Mouse (Mus musculus) cerebellum, adult 11 months (tissue): ENCODE measurements around the gene Scand1.

ENCODE experiments used
- DNase-seq: peaks from one replicate; pipeline ENCODE4 v3.0.0; 2022

Scand1 gene

DNA sequence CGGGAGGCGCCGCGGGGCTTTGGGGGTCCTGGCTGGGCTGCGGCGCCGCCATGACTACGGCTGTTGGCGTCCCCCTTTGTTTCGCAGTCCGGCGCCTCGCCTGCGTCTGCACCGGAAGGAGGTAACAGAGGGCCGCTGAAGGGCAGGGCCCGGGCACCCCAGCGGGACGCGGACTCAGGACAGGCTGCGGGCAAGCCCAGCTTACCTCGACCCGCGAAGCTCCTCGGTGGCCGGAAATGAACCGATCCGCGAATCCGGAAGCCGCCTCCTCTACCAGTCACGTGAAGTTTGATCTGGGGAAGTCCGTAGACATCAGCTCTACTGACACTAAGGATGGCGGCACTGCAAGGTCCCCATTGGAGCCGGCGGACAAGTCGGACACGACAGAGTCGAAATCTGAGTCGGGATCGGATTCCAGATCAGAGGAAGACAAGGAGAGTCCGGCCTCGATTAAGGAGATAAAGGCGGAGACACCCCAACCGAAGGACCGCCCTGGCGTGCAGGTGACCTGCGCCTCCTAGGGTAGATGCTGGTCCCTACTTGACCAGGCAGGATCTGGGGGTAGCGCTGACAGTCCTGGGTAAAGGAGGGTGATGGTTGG, at the start of gene Scand1, which contains the start of gene Cnbd2:
TSS of gene Scand1 (minus strand) at position 408 of the 601 bp plus-strand sequence.
TSS of gene Cnbd2 (plus strand) at position 3 of the 601 bp plus-strand sequence.
- peak; percentile 76 for DNase-seq

DNA sequence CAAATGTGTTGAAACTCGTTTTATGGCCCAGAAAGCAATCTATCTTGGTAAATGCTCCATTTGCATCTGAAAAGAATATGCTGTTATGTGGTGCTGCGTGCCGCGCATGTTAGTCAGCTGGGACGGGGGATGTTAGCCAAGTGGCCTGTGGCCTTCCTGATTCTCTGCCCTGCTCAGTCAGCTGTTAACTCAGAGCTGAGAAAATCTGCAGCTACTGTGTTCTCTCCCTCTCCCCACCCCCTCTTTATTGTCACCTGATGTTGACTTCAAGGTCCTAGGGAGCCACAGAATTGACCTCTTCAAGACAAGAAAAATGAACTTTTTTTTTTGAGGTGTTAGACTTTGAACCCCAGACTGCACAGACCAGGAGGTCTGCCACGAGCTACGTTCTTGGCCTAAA, 43.5 kb upstream of the Scand1 start:
- no peak for DNase-seq

DNA sequence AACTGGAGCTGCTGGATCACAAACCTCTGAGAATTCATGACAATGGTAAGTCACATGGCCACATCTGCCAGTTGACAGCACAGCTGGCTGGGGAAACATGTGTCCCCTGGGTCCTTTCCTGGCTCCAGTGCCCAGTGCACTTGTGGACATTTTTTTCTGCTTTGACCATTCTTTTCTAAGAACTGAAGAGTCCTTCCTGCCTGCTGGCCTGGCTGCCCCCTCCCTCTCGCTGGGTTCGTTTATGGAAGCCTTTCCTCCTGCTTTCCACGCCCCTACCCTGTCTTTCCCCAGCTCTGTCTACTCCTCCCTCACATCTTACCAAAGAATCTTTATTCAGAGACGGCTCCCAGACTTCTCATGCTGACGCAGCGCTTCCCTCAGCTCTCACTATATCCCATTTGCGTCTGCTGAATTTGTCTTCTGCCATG, 40.8 kb upstream of the Scand1 start:
- DNase-seq, result no peak

DNA sequence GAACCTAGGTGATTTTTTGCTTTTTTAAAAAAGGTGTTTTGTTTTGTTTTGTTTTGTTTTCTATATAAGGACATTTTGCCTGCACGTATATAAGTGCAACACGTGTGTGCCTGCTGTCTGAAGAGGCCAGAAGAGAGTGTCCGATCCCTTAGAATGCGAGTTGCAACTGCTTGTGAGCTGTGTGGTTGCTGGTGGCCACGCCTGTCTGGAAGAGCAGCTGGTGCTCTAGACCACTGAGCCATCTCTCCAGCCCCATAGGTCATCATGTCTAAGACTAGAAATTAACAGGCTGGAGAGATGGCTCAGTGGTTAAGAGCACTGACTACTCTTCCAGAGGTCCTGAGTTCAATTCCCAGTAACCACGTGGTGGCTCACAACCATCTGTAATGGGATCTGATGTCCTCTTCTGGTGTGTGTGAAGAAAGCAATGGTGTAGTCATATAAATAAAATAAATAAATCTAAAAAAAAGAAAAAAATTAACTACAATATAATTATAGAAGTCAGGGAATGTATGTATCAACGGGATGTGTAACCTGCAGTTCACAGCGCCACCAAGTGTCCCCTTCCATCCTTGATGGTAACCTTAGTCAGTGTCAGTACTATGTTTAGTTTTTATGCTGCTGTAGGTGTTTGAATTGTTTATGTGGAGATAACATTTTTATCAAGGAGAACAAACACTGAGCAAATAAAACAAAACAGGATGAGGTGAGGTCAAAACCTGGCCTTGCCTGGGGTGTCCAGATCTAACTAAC, 40.1 kb upstream of the Scand1 start:
- no peak for DNase-seq

DNA sequence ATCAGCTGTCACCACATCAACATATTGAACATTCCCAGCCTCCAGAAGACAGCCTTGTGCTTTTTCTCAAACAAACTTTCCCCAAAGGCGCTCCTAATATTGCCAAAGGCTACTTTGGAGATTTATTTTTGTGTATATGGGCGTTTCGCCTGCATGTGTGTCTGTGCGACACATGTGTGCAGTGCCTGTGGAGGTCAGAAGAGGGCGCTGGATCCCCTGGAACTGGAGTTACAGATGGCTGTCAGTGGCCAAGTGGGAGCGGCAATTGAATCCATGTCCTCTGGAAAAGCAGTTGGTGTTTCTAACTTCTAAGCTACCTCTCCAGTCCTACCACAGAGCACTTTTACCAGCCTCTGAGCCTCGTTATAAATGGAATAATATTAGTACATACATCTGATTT, 38.7 kb upstream of the Scand1 start:
- DNase-seq, result no peak

DNA sequence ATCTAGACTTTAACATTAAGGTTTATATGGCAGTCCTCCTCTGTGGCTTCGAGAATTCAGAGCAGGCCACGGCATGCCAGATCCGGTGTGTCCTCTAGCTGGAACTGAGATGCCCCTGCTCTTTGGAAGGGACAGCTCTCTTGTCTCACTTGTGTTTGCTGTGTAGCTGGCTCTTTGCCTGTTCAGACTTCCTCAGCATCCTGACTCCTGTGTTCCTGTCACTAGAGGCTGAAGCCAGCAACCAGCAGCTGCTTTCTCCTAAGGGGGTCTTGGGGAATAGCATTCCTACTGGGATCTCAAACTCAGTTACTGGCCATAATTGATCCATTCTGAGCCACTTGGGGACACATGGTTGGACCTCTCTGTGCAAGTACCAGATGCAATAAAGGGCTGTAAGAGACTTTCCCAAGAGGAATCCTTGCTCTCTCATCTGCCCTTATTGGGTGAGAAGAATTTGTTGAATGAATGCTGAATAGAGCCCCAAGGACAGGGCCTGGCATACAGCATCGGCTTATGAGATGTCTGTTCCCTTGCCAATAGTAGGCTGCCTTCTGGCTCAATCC, 36.9 kb upstream of the Scand1 start:
- no peak for DNase-seq

DNA sequence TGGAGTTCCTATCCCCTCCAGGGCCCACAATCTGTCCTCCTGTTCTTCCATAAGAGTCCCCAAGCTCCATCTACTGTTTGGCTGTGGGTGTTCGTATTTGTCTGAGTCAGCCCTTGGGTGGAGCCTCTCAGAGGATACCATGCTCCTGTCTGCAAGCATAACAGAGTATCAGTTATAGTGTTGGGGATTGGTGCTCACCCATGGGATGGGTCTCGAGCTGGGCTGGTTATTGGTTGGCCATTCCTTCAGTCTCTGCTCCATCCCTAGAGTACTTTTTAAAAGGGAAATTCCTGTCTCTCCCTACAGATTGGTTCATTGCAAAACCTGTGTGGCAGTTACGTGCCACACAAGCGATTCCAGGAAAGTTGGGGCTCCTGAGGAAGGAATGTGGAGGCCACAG, 36.3 kb upstream of the Scand1 start:
- DNase-seq, result no peak

DNA sequence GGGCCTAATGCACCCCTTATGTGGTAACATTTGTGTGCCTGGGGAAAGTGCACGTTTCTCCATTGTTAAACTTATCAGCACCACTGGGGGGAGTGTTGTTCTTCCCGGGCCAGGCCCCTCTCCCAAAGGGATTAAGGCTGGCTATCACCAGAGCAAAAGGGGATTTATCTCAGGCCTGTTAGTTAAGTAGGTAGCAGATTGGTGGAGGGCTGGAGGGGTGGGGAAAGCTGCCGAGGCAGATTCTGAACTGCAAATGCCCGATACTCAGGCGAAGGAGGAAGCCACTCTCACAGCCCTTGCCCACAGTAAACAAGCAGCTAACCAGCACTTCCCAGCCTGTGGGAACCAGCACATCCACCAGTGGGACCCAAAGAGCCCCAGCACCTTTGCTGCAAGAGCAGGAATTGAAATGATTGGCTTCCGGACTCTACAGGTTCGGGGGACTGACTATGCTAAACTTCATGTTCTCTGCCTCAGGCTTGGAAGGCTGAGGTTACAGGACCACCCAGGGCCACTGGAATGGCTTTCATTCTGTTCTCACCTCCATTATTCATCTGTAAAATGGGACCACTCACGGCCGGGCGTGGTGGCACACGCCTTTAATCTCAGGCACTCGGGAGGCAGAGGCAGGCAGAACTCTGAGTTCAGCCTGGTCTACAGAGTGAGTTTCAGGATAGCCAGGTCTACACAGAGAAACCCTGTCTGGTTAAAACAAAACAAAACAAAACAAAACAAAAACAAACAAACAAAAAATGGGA, 32.5 kb upstream of the Scand1 start:
- DNase-seq, result peak; percentile 10

DNA sequence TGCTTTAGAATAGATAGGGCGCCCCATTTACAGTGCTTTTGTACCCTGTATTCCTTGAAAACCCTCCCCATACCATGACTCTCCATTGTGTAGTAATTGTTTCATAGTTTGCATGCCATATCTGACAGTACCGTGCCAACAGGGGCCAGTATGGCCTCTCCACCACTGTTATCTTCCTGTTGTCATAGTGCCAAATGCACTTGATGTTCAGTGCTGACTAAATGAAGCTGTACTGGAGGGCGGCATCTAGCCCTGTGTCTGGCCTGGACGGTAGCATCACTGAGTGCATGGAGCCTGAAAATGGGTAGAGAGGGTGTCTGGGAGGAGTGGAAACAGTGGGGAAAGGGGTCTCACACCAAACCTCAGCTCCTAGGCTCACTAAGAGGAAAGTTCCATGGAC, 27.6 kb upstream of the Scand1 start:
- DNase-seq, result no peak

DNA sequence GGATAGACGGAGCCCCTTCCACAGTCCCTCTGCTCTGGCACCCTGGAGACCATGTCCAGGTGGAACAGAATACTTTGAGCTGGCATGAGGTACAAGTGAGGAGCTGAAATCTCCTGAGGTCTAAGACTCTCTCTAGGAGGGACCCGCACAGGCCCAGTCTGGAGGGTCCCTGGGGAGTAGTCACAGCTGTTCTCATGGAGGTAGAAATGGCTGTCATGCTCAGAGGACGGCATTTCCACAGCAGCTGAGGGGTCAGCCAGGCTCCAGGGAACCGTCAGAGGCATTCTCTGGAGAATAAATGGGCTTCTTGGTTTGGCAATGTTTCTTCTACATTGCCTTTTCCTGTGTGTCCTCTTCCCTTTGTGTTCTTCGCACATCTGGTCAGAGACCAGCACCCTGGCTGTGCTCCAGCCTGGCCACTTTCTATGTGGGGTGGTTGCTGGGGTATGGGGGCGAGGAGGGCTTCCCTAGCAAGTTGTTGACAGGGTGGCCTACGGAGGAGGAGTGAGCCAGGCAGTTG, 19.0 kb upstream of the Scand1 start:
- no peak for DNase-seq

DNA sequence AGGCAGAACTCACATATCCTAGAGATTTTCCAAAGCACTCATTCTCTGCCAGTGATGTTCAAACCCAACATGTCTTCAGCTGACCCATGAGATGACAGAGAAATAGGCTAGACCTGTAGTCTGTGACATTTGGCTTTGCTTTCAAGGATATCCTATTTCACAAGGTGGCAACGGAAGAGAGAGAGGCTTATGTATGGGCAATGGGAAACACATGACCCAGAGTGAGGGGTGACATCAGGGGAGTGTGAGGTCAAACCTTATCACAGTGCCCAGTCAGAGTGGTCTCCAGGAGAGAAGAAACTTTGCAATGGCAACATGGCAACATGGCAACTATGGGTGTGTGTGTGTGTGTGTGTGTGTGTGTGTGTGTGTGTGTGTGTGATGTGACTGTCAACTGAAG, 18.2 kb upstream of the Scand1 start:
- no peak for DNase-seq

DNA sequence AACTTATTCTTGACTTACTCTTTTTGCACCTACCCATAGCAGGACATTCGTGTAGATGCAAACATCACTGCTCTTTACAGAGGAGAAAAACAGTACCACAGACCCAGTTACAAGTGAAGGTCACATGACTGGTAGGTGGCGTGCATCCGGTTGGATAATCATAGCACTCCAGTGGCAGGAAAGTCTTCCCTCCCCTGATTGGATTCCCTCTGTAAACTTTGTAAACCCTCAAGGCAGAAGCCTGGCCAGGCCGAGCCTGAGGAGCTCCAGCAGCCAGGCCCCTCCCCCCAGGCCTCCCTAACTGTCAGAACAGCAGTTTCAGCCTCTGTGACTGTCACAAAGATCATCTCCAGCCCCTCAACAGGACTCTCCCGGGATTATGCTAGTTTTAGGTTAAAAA, 12.2 kb upstream of the Scand1 start:
- DNase-seq, result no peak

DNA sequence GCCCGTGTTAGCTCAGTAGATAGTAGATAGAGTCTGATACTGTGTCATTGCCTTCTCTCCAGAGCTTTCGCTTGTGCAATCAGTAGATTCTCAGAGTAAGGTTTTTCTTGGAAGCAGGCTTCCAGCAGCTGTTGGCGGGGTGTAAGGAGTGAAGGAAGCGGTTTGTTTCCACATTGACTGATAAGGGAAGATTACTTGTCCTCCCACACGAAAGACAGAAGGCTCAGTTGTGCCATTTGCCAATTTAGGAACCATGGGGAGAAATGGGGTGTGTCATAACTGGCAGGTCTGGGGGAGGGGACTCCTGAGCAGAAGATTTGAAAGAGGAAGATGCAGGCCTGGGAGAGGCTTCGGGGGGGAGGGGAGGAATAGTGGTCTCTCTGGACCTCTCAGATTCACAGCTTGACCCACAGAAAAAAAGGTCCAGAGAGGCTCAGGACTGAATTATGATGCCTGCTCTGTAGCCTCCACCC, 11.6 kb upstream of the Scand1 start:
- no peak for DNase-seq

DNA sequence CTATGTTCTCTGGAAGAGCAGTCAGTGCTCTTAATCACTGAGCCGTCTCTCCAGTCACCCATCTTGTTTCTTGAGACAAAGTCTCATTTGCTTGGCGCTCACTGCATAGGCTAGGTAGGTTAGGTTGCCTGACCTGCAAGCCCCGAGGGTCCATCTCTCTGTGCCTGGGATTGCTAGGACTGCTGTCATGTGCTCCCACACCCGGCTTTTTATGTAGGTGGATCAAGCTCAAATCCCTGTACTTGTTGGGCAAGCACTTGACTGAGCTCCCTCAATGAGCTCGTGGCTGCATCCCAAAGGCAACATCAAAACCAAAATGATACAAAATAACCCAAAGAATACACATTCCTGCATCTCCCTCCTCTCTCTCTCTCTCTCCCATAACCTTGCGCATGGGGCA, 9.0 kb upstream of the Scand1 start:
- DNase-seq, result no peak

DNA sequence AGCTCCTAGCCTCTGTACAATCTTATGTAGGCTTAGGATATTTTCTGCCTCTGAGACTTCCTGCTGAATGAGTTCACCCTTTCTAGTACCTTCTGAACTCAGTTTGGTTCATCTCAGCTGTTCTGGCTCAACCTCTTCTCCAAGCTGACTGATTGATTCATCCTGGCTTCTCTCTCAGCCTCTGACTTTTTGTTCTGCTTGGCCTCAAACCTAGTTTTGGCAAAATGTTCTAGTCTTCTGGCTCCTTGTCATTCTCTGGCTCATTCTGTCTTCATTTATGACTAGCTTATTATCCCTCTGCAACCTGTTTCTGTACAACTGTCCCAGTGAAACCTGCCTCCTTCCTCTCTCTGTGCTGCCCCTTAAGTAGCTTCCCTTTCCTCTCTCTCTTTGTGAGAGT, 6.0 kb upstream of the Scand1 start:
- no peak for DNase-seq

DNA sequence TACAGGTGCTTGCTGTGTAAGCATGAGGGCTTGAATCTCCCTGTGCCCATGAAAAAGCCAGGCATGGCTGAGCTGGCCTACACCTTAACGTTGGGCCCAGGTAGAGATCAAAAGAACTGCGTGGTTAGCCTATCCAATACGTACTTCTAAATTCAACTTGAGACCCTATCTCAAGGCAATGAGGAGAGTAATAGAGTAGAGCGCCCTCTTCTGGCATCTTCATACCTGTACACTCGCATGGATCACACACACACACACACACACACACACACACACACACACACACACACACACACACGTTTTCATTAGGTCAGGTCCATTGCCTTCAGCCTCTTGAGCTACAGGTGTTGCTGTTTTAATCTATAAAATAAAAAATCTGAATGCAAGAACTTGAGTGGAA, 2.3 kb upstream of the Scand1 start:
- no peak for DNase-seq

DNA sequence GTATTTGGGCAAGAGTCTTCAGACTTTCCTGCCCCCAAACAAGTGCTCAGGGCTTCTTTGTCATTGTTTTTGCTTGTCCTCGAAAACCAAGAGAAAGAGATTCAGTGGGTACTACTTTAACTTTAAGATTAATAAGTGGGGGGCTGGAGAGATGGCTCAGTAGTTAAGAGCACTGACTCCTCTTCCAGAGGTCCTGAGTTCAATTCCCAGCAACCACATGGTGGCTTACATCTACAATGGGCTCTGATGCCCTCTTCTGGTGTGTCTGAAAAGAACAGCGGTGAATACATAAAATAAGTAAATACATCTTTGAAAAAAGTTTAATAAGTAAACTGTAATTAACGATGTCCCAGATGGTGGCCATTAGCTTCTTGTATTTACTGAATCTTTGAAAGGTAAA, 649 bp upstream of the Scand1 start:
- no peak for DNase-seq

DNA sequence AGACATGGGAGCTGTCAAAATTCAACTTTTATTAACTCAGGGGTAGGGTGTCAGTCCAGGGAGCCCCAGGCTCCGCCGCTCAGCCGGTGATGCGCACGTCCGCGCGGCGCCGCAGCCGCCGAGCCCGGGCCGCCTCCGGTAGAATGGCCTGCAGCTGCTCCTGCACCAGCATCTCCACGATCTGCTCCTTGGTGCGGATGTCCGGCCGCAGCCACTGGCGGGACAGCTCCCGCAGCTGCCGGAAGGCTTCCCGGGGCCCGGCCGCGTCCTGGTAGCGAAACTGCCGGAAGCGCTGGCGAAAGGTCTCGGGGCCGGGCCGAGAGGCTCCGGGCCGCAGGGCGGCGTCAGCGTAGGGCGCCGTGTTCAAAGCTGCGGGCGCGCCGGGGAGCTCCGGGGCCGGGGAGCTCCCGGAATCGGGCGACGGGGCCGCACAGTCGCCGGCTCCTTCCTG, 638 bp downstream of the Scand1 start:
- DNase-seq, result peak; percentile 46

DNA sequence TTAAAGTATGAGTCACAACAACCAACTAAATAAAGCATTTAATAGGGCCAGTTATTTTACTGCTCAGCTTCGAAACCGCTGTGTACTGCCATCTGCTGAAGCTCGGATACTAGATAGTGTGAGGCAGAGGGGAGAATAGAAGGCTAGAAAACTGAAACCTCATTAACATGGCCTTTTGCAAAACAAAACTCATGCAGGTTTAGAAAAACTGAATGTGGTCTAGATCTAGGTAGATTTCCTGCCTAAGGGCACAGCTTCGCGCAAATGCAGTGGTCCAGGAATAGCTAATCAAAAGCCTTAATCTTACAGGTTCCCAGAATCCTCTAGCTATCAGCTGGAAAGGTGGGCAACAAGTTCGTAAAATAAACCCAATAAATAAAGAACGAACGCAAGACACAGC, 1.1 kb downstream of the Scand1 start:
- no peak for DNase-seq

DNA sequence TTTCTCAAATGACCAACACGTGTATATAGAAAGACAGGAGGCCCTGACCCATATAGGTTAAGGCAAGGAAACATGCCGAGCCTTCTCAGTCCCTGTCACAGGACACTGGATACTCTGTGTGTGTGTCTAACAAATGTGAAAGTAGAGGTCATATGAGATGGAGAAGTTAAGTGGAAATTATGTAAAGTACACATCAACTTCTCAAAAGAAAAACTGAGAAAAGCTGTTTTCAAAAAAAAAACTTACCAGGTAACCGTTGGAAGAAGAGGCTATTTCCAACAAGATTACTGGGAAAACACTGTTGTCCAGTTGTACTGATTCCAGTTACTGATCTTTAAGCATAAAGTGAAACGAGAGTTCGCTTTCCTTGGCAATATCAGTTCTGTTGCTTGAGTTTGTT, 1.6 kb downstream of the Scand1 start:
- no peak for DNase-seq

DNA sequence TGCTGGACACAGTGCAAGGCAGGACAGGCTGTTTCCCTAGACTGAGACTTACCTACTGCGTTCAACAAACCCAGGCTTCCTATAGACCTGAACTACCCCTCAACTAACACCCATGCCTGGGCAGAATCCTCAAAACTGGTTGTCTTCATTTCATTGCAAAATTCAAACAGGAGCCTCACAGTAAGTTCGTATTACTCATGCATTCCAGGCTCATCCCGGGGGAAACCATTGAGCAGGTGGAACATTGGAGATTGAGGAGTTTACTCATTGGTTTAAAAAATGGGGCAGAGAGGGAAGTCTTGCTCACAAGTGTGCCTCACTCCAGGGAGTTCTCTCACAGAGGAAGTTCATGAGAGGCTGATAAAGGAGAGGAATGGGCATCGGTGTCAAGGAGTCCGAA, 2.0 kb downstream of the Scand1 start:
- DNase-seq, result no peak

DNA sequence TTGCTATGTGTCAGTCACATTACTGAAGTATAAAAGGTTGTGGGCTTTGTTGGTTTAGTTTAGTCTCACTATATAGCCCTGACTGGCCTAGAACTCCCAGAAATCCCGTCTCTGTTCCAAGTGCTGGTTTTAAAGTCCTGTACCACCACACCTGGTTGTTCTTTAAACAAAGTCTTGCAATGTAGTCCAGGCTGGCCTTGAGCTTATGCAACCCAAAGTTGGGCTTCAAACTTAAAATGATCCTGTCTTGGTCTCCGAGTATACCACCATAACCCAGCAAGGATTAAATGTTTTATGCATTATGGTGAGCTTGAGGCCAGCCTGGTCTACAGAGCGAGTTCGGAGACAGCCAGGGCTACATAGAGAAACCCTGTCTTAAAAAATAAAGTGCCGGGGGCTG, 2.6 kb downstream of the Scand1 start:
- no peak for DNase-seq

DNA sequence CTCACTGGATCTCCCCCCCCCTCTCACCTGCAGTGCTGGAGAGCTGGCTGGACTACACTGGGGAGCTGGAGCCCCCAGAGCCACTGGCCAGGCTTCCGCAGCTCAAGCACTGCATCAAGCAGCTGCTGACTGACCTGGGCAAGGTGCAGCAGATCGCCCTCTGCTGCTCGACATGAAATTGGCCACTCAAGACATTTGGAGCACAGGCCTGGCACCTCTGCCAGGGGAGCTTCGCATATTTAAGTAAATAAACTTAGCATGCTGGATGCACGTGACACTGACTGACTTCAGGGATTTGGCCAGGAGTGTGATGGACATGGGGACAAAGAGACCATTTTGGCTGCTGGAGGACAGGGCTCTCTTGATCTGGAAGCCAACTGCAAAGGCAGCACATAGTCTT, 5.2 kb downstream of the Scand1 start:
- no peak for DNase-seq
